Mouse (Mus musculus): ENCODE measurements around the gene Olfr883.

Gene Olfr883

DNA sequence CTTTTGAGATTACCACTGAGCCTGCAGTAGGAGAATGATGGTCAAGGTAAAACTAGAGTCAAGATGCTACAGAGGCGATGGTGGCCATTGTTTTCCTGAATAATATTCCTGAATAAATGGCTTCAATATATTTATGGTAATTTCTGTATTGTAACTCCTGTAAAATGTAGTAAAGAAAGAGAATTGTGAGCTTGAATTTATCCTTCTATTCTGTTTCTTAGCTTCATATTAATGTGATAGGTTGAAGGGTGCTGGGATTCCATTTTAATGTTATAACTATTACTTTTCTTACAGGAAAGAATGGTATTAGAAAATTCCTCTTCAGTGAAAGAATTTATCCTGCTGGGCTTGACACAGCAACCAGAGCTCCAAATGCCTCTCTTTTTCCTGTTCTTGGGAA is at the start of gene Olfr883:
TSS of gene Olfr883 (plus strand) at position 301 of the 400 bp plus-strand sequence.
- no peak for DNase-seq

DNA sequence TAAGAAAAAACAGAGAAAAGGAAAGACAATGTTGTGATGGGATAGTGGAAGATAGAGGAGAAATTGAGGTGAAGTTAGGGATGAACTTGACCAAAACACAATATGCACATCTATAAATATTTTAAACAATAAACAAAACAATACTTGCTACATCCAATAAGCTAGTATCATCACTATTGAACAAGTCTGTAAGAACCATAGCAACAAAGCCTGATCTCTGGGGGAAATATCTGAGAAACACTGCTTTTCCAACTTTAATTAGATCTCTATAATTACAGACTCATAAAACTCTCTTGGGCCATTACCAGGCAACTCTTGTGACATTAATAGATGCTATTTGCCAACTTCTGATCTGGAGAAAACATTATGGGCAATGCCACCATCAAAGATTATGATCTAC is 34.1 kb upstream of the Olfr883 start, which contains the start of gene Olfr881:
TSS of gene Olfr881 (plus strand) at position 301 of the 400 bp plus-strand sequence.
- DNase-seq, result no peak

DNA sequence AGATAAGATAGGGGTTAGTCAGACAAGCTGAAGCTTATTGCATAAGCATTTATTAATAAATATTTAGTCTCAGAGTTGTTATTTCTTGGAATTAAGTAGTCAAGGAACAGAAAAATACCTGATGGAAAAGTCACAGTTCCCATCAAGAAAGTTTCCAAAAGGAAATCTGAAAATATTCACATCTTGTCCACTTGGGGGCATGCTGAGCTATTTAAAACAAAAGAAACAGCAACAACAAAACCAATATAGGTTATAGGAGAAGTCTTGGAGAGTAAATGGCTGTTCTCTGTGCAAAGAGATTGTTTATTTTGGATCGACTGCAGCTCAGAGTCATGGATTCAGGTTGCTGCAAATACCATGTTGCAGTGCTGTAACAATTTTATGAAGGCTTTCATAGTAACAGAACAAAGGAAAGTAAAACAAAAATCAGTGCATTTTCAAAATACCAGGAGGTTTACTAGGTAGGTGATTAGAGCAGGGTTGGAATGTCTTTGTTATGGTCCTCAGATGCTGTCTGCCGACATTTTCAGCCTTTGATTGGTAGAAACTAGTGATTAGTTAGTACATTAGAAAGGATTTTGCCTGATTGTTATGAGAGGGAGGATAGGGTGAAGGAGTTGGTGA is 26.9 kb upstream of the Olfr883 start:
- DNase-seq, result no peak

- no peak for DNase-seq
Observed at GRCm38 (mm10) chr9:38000021-38000420, 25.6 kb upstream of the Olfr883 start.

DNA sequence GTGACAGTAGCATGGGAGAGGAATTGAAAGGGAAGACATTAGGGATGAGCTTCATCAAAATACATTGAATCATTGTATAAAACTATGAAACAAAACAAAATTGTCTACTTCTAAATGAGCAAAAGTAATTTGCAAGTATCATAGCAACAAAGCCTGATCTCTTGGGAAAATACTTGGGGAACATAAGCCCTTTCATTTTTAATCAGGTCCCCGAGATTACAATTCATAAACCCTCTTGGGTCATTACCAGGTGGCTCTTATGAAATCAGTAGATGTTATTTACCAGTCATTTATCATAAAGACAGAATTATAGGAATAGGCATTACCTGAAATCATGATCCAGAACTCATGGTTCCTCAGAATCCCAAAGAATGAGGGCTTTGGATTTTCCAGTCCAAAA is 20.6 kb downstream of the Olfr883 start, which contains the start of gene Olfr884:
TSS of gene Olfr884 (plus strand) at position 301 of the 400 bp plus-strand sequence.
- no peak for DNase-seq

- no peak for DNase-seq
Observed at GRCm38 (mm10) chr9:38061022-38061421, 35.4 kb downstream of the Olfr883 start, which contains the start of gene Olfr885. Gene Olfr885 (plus strand): TSS chr9:38061322.
